Mouse (Mus musculus): Measurements from ENCODE around the gene Slc24a3. TPM values are rescaled to one million over a fixed set of nuclear protein-coding genes. Genes with fewer than 3 reads are reported as not detected.

Gene Slc24a3
- polyA plus RNA-seq, 1 experiment = 103 TPM

- H3K4me1 ChIP-seq (ENCODE audit: control insufficient read depth, insufficient read depth, insufficient read length, low read length) = no peaks in the 10 kb centered on the region
- no peak overlapping the region for H3K4me3 ChIP-seq (ENCODE audit: insufficient read depth, low read depth, low read length)
- H3K27ac ChIP-seq (replicated peaks; ENCODE audit: low read depth, low read length) = no peak overlapping the region
Measured at GRCm38 (mm10) chr2:145395804-145396203, 228.2 kb downstream of the Slc24a3 start.

GRCm38 (mm10) chr2:145396579-145396978 lies 229.0 kb downstream of the Slc24a3 start:
- no peak overlapping the region for H3K4me3 ChIP-seq (ENCODE audit: insufficient read depth, low read depth, low read length)
- peaks cover 3% of the 10 kb centered on the region; the same call in 1 of the 2 replicates for H3K4me1 ChIP-seq (ENCODE audit: control insufficient read depth, insufficient read depth, insufficient read length, low read length)
- H3K27ac ChIP-seq (replicated peaks; ENCODE audit: low read depth, low read length) = no peak overlapping the region

- H3K27ac ChIP-seq (replicated peaks; ENCODE audit: low read depth, low read length) = no peak overlapping the region
- H3K4me3 ChIP-seq (ENCODE audit: insufficient read depth, low read depth, low read length) = no peak overlapping the region
- peaks cover 4% of the 10 kb centered on the region; the same call in 1 of the 2 replicates for H3K4me1 ChIP-seq (ENCODE audit: control insufficient read depth, insufficient read depth, insufficient read length, low read length)
Measured at GRCm38 (mm10) chr2:145397456-145398206, 230.1 kb downstream of the Slc24a3 start.

- no peak overlapping the region for H3K4me3 ChIP-seq (ENCODE audit: insufficient read depth, low read depth, low read length)
- no peak overlapping the region for H3K27ac ChIP-seq (replicated peaks; ENCODE audit: low read depth, low read length)
- H3K4me1 ChIP-seq (ENCODE audit: control insufficient read depth, insufficient read depth, insufficient read length, low read length) = peaks cover 7% of the 10 kb centered on the region
Measured at GRCm38 (mm10) chr2:145401240-145401805, 233.8 kb downstream of the Slc24a3 start.

GRCm38 (mm10) chr2:145401996-145402395 lies 234.4 kb downstream of the Slc24a3 start:
- H3K4me3 ChIP-seq (ENCODE audit: insufficient read depth, low read depth, low read length) = no peak overlapping the region
- no peak overlapping the region for H3K27ac ChIP-seq (replicated peaks; ENCODE audit: low read depth, low read length)
- peaks cover 7% of the 10 kb centered on the region for H3K4me1 ChIP-seq (ENCODE audit: control insufficient read depth, insufficient read depth, insufficient read length, low read length)

GRCm38 (mm10) chr2:145404818-145405531 lies 237.4 kb downstream of the Slc24a3 start:
- H3K4me3 ChIP-seq (ENCODE audit: insufficient read depth, low read depth, low read length) = no peak overlapping the region
- peak overlapping the region; percentile 47 for H3K27ac ChIP-seq (replicated peaks; ENCODE audit: low read depth, low read length)
- H3K4me1 ChIP-seq (ENCODE audit: control insufficient read depth, insufficient read depth, insufficient read length, low read length) = peaks cover 7% of the 10 kb centered on the region

- Histone ChIP-seq H3K4me1 (ENCODE audit: control insufficient read depth, insufficient read depth, insufficient read length, low read length) (peaks cover 7% of the 10 kb centered on the region), H3K27ac (replicated peaks; ENCODE audit: low read depth, low read length) (no peak overlapping the region), H3K4me3 (ENCODE audit: insufficient read depth, low read depth, low read length) (no peak overlapping the region)
Measured at GRCm38 (mm10) chr2:145405746-145406145, 238.2 kb downstream of the Slc24a3 start.

GRCm38 (mm10) chr2:145417738-145418137 lies 250.2 kb downstream of the Slc24a3 start:
- H3K4me3 ChIP-seq (ENCODE audit: insufficient read depth, low read depth, low read length) = no peak overlapping the region
- H3K27ac ChIP-seq (replicated peaks; ENCODE audit: low read depth, low read length) = no peak overlapping the region
- H3K4me1 ChIP-seq (ENCODE audit: control insufficient read depth, insufficient read depth, insufficient read length, low read length) = no peaks in the 10 kb centered on the region; the same call in 1 of the 2 replicates

GRCm38 (mm10) chr2:145419078-145419477 lies 251.5 kb downstream of the Slc24a3 start:
- H3K4me3 ChIP-seq (ENCODE audit: insufficient read depth, low read depth, low read length) = no peak overlapping the region
- no peak overlapping the region; the same call in 1 of the 2 replicates for H3K27ac ChIP-seq (replicated peaks; ENCODE audit: low read depth, low read length)
- no peaks in the 10 kb centered on the region; the same call in 1 of the 2 replicates for H3K4me1 ChIP-seq (ENCODE audit: control insufficient read depth, insufficient read depth, insufficient read length, low read length)

GRCm38 (mm10) chr2:145420967-145421888 lies 253.7 kb downstream of the Slc24a3 start:
- Histone ChIP-seq H3K27ac (replicated peaks; ENCODE audit: low read depth, low read length) (no peak overlapping the region), H3K4me1 (ENCODE audit: control insufficient read depth, insufficient read depth, insufficient read length, low read length) (no peaks in the 10 kb centered on the region; the same call in 1 of the 2 replicates), H3K4me3 (ENCODE audit: insufficient read depth, low read depth, low read length) (no peak overlapping the region)

- H3K27ac ChIP-seq (replicated peaks; ENCODE audit: low read depth, low read length) = no peak overlapping the region
- H3K4me1 ChIP-seq (ENCODE audit: control insufficient read depth, insufficient read depth, insufficient read length, low read length) = no peaks in the 10 kb centered on the region; the same call in 1 of the 2 replicates
- no peak overlapping the region for H3K4me3 ChIP-seq (ENCODE audit: insufficient read depth, low read depth, low read length)
Measured at GRCm38 (mm10) chr2:145421889-145422212, 254.3 kb downstream of the Slc24a3 start.

- no peak overlapping the region for H3K4me3 ChIP-seq (ENCODE audit: insufficient read depth, low read depth, low read length)
- H3K4me1 ChIP-seq (ENCODE audit: control insufficient read depth, insufficient read depth, insufficient read length, low read length) = no peaks in the 10 kb centered on the region; the same call in 1 of the 2 replicates
- no peak overlapping the region for H3K27ac ChIP-seq (replicated peaks; ENCODE audit: low read depth, low read length)
Measured at GRCm38 (mm10) chr2:145429982-145430381, 262.4 kb downstream of the Slc24a3 start.

GRCm38 (mm10) chr2:145434068-145434467 lies 266.5 kb downstream of the Slc24a3 start:
- no peaks in the 10 kb centered on the region; the same call in 1 of the 2 replicates for H3K4me1 ChIP-seq (ENCODE audit: control insufficient read depth, insufficient read depth, insufficient read length, low read length)
- H3K4me3 ChIP-seq (ENCODE audit: insufficient read depth, low read depth, low read length) = no peak overlapping the region
- no peak overlapping the region for H3K27ac ChIP-seq (replicated peaks; ENCODE audit: low read depth, low read length)

GRCm38 (mm10) chr2:145438336-145438735 lies 270.8 kb downstream of the Slc24a3 start:
- no peak overlapping the region for H3K27ac ChIP-seq (replicated peaks; ENCODE audit: low read depth, low read length)
- no peaks in the 10 kb centered on the region for H3K4me1 ChIP-seq (ENCODE audit: control insufficient read depth, insufficient read depth, insufficient read length, low read length)
- no peak overlapping the region for H3K4me3 ChIP-seq (ENCODE audit: insufficient read depth, low read depth, low read length)
